Mouse (Mus musculus): ENCODE results near the gene Ptgis.

DNA sequence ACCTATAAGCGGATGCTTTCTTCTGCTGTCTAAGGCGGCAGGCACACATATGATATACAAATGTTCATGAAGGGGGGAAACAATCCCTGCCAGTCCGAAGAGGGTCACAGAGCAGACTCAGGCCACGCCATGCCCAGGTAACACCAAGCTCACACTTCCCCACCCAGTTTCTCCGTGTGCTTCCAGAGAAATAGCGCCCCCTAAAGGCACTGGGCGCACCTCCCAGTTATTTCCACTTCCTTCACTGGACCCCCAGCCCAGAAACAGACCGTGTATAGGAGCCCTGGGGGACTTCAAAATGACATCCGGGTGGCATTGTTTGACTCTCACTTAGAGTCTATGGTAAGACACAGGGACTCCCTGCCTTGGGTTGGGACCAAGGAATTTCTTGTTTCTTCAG is 3.2 kb downstream of the Ptgis start:
- TF ChIP-seq CTCF (IDR thresholded peaks at IDR 0.05; ENCODE audit: control insufficient read depth, insufficient read depth, insufficient read length): no peak
- no peak for TF ChIP-seq USF1 (IDR thresholded peaks at IDR 0.05; ENCODE audit: low read depth)
- no peak for TF ChIP-seq MAX (IDR thresholded peaks at IDR 0.05)
- no peak for TF ChIP-seq MYOG (IDR thresholded peaks at IDR 0.05; ENCODE audit: control insufficient read depth, extremely low read depth, insufficient read length)
- TF ChIP-seq FOSL1 (IDR thresholded peaks at IDR 0.05; ENCODE audit: insufficient read depth, low read length, poor library complexity, severe bottlenecking): no peak
